Mouse (Mus musculus) cerebellum, adult 18-20 months (tissue): ENCODE results near the gene Ptpn21.

ENCODE experiments used
- DNase-seq, 2 experiments: peaks; one replicate each; pipeline ENCODE4 v3.0.0; 2021

Gene Ptpn21

DNA sequence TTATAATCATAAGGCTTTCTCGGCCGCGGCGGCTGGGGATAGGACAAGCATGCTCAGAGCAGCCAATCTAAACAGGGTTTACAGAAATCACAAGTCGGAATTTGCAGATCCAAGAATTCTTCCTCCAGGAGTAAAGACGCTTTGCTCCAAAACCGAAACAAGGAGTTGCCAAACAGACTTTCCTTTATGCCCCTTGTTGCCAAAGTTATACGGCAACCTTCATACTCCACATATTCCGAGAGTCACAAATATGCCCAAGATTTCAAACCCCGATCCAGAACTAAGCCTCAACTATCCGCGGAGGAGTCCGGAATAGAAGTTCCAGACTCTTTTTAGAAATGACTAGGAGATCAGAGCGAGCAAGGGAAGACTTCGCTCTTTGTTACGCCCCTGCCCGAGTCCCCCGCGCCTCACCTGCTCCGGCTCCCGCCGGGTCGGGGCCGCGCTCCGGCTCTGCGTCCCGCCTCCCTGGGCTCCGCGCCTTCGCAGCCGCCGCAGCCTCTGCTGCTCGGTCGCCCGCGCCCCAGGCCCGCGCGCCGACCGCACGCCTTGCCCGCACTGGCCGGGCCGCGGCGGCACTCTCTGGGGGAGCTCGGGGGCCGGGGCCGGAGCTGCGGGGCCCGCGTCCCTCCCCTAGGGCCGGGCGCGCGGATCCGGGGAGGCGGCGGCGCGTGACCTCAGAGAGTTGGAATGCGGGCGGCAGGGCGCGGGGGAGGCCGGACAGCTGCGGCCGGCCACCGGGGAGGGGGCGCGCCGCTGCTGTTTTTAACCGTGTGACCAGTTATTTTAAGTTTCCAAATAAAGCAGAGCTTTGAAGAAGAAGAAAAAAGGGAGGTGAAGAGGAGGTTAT, at the start of gene Ptpn21:
Gene Ptpn21, minus strand, starts transcription at position 455 of the 850 bp plus-strand sequence.
- peak; percentile 59 to 78 for DNase-seq

DNA sequence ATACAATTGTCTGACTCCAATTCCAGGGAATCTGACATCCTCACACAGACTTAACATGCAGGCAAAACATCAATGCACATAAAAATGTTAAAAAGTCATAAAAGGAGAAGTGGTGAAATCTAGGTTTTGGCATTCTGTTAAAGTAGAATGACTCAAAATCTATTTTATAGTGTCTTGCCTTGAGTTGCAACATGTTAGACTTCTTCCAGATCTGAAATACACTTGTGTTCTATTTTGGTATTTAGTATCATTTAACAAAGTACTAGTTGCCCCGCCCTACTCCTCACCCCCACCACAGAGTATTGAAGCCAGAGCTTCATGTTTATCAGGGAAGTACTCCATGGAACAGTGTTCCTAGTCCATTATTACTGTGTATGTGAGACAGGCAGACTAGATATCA, 47.0 kb upstream of the Ptpn21 start:
- DNase-seq, result no peak

DNA sequence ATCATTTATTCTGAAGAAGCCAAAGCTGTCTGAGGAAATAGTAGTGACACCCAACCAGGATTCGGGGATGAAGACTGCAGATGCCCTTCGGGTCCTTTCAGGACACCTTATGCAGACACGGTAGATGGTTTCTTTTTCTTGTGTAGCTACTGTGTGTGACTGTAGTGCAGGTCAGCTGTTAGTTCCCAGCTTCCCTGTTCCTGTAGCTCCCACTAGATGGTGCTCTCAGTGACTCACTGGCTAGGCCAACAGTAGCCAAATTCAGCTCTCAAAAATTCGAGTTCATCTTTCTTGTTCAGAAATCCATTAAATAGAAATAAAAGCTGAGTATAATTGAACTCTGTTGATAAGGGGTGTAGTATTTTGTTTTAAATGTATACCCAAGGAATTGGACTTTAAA, 41.9 kb upstream of the Ptpn21 start:
- DNase-seq, result peak; percentile 36 to 48

DNA sequence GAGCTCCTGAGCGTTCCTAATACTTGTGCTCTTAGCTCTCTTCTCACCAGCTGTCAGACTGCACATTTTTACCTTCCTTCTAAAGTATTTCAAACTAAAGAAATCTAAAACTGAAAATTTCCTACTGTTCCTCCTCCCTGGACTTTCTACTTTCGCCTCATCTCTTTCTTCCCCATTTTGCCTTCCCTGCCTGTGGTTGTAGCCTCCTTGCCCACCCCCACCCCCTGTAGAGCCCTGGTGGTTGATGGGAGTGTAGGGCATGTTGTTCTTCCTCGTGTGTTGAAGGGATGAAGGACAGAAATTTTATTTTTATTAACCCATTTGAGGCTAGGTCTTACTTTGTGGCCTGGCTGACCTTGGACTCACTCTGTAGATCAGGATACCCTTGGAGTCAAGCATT, 40.3 kb upstream of the Ptpn21 start:
- no peak for DNase-seq

DNA sequence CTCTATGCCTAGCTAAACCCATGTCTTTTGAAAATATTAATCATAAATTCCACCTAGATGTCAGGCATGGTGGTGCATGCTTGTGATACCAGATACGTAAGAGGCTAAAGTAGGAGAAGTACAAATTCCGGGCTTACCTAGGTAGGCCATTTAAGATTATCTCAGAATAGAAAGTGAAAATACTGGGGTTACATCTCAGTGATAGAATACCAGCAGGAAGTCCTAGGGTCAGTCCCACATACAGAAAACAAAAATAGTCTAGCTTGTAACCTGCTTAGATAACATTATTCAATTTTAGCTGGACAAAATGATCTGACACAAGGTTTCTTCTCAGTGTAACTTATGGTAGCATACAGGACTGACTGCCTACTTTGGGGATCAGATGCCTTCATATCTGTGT, 29.0 kb upstream of the Ptpn21 start:
- DNase-seq, result no peak

DNA sequence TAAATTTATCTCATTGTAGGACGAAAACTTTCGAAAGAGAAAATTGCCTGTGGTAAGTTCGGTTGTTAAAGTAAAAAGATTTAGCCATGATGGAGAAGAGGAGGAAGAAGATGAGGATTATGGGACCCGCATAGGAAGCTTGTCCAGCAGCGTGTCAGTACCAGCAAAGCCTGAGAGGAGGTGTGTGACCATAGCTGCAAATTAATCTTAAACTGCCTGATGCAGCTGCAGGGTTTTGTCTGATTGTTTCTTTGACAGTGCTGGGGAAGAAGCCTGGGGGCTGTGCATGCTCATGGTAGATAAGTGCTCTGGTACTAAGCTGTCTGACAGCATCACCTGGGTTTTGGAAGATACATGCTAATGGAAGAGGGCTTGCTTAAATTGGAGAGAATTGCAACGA, 22.5 kb upstream of the Ptpn21 start:
- no peak for DNase-seq

DNA sequence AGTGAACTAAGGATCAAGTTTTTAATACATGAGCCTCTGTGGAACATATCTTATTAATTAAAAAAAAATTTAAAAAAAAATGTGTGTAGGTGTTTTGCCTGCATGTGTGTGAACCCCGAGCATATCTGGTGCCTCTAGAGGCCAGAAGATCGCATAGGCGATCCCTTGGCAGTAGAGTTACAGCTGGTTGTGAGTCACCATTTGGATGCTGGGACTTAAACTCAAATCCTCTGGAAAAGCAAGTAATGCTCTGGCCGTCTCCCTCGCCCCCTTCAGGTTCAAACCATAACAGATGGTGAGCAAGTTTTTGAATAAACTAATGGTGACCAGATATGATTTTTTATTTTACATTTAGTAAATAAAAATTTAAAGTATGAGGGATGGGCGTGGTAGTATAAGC, 20.4 kb upstream of the Ptpn21 start:
- DNase-seq, result no peak

DNA sequence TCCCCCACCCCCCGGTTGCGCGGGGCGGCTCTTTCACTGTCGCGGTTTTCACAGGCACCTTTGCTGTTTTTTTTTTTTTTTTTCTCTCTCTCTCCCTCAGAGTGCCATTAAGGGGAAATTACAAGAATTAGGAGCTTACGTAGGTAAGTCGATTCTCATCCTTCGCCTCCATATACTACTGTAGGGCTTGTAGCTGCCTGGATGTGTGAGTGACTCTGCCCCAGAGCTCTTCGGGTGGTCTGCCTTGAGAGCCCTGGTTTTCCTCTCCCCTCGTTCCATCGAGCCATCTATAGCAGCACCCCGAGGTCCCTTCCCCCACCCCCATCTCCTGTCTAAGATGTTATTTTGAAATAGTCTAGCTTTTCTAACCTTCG, 10.2 kb upstream of the Ptpn21 start:
- DNase-seq, result no peak

DNA sequence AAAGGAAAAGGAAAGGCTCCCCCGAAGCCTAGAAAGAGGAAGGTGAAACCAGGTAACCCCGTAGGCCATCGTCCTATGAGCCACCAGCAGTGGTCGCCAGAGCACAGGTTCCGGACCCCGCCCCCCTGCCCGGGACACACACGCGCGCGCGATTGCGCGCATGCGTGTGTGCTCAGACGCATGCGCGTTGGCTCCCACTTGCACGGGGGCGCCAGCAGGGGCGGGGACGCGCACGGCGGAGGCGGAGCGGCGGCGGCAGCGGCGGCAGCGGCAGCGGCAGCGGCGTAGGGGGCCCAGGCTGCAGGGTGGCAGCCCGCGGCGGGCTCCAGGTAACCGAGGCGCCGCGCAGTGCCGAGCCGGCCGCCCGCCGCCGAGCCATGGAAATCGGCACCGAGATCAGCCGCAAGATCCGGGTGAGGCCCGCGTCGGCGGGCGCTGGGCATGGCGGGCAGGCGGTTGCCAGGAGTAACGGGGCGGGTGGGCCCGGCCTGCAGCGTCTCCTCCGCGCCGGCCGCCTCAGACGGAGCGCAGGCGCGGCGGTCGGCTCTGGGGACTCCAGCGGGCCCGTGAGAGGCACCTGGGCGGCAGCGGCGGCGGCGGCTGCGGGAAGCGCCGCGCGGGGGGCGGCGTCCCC, 9.7 kb upstream of the Ptpn21 start, which contains the start of gene Zc3h14:
Gene Zc3h14, plus strand, starts transcription at position 219 of the 634 bp plus-strand sequence.
- DNase-seq, result peak; percentile 90 to 96

DNA sequence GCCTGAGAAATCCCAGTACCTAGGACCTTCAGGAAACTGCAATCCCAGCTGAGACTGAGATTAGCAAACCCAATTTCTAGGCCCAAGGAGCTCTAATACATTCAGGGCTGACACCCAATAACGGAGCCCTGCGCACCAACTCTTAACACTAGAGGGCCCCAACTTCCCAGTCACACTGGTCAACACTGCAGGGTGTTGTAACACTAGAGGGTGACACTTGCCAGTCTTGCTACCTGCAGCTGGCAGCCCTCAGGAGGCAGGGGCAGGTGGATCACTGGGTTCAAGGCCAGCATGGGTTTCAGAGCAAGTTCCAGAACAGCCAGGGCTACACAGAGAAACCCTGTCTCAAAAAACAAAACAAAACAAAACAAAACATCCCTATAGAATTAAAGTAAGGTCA, 8.9 kb upstream of the Ptpn21 start:
- DNase-seq, result peak; percentile 33 to 53

DNA sequence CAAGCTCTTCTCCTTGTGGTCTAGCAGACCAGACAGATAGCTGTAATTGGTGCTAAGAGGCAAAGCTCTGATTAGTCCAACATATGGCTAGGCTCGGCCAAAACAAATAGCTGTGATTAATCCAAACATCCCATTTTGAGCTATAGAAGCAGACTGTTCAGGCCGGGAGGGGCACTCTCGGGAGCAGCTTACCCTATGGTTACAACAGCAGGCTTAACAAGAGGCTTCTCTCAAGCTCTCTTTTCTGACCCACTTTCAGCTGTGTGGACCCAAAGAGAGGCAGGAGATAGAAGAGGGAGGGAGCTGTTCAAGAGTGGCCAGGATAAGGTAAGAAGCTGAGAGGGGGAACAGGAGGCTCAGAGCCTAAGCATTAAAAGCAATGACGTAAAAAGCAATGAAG, 8.4 kb upstream of the Ptpn21 start:
- DNase-seq, result no peak

DNA sequence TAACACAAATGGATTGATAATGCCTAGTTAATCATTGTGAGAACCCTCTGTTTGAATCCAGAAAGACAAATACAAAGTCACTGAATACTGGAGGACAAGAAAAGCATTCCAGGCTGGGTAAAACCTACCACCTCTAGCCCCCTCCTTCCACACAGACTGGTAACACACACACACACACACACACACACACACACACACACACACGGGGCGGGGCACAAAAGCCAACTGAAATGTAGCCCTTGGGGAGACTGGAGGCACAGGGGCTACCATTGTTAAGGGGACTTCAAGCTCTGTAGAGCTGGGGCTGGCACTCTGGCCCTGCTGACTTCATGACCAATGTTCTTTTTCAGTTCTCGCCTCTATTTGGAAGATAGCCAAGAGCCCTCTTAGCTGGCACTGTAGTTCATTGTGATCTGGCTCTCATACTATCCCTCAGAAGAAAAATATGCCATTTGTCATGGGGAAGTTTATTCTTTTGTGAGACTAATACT, 3.9 kb upstream of the Ptpn21 start:
- no peak for DNase-seq

DNA sequence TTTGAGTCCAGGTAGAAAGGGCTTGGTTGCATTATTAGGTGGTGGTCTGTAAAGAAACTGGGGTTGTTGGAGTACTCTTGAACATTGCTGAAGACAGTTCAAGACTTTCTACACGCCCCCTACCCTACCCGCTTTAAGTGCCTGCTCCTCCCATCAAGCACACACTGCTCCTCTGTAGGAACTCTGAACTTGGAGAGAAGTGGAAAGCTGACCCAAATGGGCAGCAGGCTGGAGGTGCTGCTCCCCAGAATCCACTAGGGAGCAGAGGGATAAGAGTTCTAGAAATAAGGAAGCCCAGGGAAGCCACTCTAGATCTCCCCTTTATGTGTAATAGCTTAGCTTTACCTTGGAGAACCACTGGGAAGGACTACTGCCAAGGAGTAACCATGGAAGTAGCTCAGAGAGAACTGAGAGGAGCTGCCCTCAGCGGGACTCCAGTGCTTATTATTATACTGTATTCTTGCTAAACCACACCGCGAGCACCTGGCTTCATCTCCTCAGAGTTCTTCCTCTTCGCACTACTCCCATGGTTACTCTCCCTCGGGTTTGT, 671 bp upstream of the Ptpn21 start:
- DNase-seq, result no peak

DNA sequence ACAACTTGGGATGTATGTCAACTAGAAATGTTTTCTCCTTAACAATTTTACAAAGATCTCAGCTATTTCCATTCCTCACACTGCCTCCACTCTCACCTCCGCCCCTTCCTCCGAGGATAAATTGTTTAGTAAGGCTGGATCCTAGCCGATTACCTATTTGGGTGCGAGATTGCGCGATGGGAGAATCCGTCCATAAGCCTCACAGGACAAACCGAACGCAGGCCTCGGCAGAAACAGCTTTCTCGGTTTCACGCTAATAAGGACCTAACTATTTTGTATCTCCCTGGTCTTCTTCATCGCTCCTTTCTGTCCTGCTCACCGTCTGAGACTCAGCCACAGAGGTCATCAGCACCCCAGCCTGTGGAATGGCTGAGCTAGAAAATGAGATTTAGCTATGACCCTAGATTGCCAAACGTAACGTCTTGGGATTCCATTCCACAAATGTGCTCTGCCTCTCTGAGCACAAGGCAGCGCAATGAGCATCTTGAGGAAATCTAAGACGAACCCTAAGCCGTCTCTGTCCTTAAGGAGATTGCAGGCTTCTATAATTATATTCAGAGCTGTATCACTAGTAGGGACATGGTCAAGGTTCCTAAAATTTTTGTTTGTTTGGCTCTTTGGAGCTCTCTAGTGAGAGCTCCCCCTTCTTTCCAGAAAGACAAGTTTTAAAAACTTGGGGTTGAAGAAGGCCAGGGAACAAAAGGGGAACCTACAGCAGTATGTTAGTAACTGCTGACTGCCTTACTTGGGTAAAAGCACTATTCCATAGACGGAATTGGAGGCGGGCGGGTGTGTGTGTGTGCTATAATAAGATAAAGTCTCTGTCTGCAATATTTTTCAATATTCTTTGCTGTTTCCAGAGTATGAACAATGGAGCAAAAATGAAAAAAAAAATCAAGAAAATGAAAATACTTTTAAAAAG, 2.1 kb downstream of the Ptpn21 start:
- DNase-seq, result peak in 1 of 2 experiments; percentile 40

DNA sequence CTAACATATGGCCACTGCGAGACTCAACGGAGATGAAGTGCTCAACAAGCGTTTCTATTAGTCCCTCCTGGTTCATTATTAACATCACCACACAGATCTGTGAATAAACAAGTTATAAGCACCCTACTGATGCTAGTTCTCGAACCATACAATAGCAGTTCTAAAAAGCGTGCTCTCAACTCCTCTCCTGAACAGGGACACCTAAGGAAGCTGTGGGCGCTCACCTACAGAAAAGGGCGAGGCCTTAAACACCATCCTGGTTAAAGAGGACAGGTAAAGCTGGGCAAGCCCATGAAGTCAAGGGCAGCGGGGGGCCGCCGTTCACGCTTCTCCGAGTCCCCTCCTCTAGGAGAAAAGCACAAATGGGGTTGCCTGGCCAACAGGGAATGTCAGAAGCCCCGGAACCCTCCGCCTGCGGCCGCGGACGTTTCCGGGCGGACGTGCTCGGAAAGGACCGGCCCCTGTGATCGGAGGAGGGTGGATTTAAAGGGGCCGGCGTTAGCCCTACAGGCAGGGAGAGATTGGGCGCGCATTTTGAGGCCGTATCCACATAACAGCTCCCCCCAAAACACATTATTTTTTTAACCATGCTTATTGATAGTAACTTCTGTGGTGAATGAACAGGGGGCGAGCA, 2.8 kb downstream of the Ptpn21 start:
- peak; percentile 84 to 93 for DNase-seq

DNA sequence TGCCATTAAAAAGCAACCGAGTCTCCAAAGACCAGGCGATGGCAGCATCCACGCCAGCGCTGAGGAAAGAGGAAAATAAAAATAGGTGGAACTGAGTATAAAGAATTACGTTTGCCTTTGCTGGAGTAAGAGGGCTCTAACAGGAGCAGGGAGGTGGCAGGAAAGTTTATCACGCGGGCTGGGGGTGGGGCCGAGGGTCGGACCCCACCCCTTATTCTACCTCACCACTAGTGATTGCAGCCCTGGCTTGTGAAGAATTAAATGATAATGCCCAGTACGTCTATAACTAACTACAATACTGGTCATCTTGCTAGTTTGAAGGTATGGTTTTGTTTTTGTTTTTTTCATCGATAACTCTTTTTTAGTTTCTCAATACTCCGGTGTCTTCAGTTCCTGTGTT, 3.4 kb downstream of the Ptpn21 start:
- DNase-seq, result no peak

DNA sequence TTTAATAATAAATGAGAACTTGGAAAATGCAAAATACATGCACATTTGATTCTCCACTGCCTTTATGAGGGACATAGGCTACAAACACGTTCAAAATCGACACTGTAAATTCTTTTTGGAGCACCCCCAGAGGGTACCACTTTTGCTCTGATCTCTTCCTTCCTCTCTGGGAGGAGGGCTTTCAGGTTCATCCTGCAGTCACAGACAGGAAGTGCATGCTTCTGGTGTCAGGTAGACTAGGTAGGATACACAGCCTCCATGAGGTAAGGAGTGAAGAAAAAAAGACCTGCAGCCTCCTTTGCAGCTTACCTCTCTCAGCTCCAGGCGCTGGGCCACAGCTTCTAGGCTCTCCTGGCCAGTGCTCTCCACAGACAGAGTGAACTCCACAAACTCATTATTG, 4.0 kb downstream of the Ptpn21 start:
- no peak for DNase-seq

DNA sequence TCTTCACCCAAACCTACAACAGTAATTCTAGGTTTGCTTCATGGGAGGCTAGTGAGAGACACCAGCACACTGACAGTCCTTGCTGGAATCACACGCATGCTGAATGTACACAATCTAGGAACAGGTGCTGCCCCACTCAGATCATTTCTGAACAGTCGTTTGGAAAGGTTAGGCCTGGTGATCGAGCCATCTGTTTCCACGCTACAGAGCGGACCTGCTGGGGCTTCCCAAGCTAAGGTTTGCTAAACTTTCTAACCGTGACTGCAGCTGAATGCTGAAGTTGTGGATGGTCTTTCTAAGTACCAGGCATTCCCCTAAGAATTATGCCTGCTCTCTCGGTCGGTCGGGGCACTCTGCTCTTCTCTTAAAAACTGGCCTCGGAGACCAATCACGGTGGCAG, 6.5 kb downstream of the Ptpn21 start:
- peak; percentile 77 to 85 for DNase-seq

DNA sequence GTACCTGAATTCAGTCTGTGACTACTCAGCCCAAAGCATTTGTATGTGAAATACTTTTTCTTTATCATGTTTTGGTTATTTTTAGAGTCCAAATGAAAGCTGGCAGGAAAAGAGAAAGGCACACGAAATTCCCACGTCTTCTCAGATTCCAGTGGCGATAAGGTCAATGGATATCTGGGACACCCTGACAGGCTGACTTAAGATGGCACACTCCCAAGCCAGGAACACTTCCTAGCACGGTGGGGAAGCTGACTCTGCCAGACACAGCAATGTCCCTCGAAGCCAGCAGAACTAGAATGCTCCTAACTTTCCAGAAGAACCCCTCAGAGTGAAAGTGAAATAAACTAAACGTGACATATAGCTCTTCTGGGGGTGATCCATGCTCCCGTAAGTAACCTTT, 10.0 kb downstream of the Ptpn21 start:
- peak; percentile 49 to 53 for DNase-seq

DNA sequence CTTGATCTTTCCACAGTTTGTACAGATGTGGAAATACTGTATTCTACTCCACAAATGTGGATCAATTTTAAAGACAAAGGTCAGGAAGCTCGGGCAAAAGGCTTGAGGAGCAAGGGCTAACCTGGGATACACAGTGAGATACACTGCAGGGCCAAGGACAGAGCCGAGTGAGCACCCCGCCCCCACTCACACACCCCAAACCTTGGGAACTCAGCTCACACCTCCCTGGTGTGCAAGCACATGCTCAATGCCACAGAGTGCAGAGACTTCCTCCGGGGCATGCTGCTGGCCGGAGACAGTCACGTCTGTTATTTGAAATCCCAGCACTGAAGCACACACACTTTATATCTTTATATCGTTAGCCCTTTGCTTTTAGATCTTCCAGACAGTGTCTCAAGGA, 11.1 kb downstream of the Ptpn21 start:
- DNase-seq, result peak; percentile 41 to 45

DNA sequence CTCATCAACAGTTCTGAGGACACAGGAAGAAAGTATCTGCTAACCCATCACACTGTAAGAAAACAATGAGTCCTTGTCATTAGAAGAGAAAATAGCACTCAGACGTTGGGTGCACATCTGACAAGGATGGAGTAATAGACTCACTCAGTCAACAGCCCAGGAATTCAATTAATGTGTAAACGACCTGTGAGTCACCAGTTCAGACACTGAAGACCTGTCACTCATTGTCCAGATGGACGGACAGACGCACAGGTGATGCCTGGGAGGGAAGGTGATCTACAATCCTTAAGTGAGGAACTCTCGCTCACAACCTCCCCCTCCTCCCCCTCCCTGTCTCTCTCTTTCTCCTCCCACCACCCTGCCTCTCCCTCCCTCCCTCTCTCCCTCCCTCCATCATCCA, 12.2 kb downstream of the Ptpn21 start:
- no peak for DNase-seq

DNA sequence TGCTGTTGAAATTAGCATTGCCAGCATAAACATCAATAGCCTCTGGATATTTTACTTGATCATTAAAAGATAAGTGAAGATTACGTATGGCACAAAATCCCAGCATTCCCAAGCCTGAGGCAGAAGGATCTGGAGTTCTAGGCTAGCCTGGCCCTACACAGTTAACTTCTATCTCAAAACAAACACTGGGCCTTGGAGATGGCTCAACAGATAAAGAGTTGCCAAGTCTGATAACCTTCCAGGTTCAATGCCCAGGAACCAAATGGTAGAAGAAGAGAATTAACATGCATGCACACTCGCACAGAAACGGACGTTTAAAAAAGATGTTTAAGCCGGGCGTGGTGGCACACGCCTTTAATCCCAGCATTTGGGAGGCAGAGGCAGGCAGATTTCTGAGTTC, 13.0 kb downstream of the Ptpn21 start:
- DNase-seq, result no peak
